Mouse (Mus musculus) thymus, adult 2 months (tissue): ENCODE measurements around the gene Gm36028.

Source experiments
- CTCF ChIP-seq: fragments of 200-500 bp; IDR thresholded peaks from 2 replicates; pipeline ENCODE4 v1.5.1; 2012; ENCODE audit warnings: mild to moderate bottlenecking, control low read depth, low read length, moderate library complexity, borderline replicate concordance; ENCODE audit not compliant: control insufficient read depth, poor library complexity, insufficient read depth; ENCODE audit errors: extremely low read depth
- POLR2A ChIP-seq: fragments of 200-500 bp; IDR thresholded peaks from 2 replicates; pipeline ENCODE4 v1.6.1; 2012; ENCODE audit warnings: mild to moderate bottlenecking, low read length, control low read depth, moderate library complexity; ENCODE audit not compliant: control insufficient read depth, poor library complexity, insufficient read depth; ENCODE audit errors: extremely low read depth

DNA sequence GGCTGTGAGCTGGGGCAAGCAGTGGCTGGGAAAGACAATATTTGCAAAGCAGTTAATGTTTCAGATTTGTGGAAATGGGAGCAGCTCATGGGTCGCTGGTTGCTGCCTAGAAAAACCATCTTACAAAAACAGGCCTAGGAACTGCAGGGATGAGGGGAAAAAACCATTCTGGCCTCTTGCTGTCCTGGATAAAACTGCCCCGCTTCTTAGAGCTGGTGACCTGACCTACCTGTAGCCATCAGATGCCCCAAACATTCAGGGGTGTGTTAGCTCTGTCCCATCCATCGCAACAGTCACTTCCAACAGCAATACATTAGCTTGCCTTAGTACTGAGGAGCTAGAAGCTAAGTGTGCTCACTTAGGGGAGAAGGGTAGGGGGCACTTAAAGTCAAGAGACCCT lies 28.0 kb upstream of the Gm36028 start:
- TF ChIP-seq CTCF (no peak), POLR2A (no peak)
